Mouse (Mus musculus) liver, embryonic 16.5 days (tissue): Measurements from ENCODE around the gene Cby1. TPM values are rescaled to one million over a fixed set of nuclear protein-coding genes. Genes with fewer than 3 reads are reported as not detected.

Experiments used
- ATAC-seq: fragments of 200-750 bp; cut with Nextera tagmentation; 2 replicates; pipeline ENCODE4 v1.8.0; 2017; ENCODE audit warnings: low read depth, mild to moderate bottlenecking, moderate number of reproducible peaks, moderate library complexity
- H3K27ac ChIP-seq: fragments of 300-500 bp; sonication (generic); 2 replicates; pipeline ENCODE4 v1.5.1; 2014; ENCODE audit warnings: mild to moderate bottlenecking, low read length
- H3K27me3 ChIP-seq: fragments of 300-500 bp; sonication (generic); 2 replicates; pipeline ENCODE4 v1.6.1; 2014; ENCODE audit warnings: low read depth, low read length, mixed read lengths; ENCODE audit not compliant: control insufficient read depth, insufficient read depth
- H3K36me3 ChIP-seq: fragments of 300-500 bp; sonication (generic); 2 replicates; pipeline ENCODE4 v1.6.1; 2014; ENCODE audit warnings: mild to moderate bottlenecking; ENCODE audit not compliant: control insufficient read depth, insufficient read depth
- H3K4me1 ChIP-seq: fragments of 300-500 bp; sonication (generic); 2 replicates; pipeline ENCODE4 v1.6.1; 2014; ENCODE audit warnings: low read depth, low read length, mixed read lengths; ENCODE audit not compliant: control insufficient read depth
- H3K4me2 ChIP-seq: fragments of 300-500 bp; sonication (generic); 2 replicates; pipeline ENCODE4 v1.6.1; 2014; ENCODE audit warnings: low read depth, low read length, mixed read lengths
- H3K4me3 ChIP-seq: fragments of 300-500 bp; sonication (generic); 2 replicates; pipeline ENCODE4 v1.5.1; 2014; ENCODE audit warnings: low read depth, mild to moderate bottlenecking, low read length
- H3K9ac ChIP-seq: fragments of 300-500 bp; sonication (generic); 2 replicates; pipeline ENCODE4 v1.6.1; 2014; ENCODE audit warnings: low read depth, low read length
- H3K9me3 ChIP-seq: fragments of 300-500 bp; sonication (generic); replicated peaks from 2 replicates; pipeline ENCODE4 v1.6.1; 2016; ENCODE audit warnings: low read length; ENCODE audit not compliant: control insufficient read depth
- WGBS: fragments of 180-500 bp; shearing (Covaris S2); extraction: QIAGEN DNeasy Blood & Tissue Kit; methylation state at CpG from one replicate; pipeline ENCODE4 v1.1.7; 2014; ENCODE audit not compliant: insufficient replicate concordance; 5-methylcytosine and 5-hydroxymethylcytosine counted together
- polyA plus RNA-seq: library from polyadenylated mRNA; unstranded; fragments of >200 nt; fragmentation: Nextera tagmentation; extraction: Ambion mirVana; gene quantifications from 2 replicates; pipeline ENCODE4 v1.2.1, GENCODE M21; 2015

Gene Cby1
- 10.2 and 11.8 TPM in 2 replicates for polyA plus RNA-seq

- H3K27me3 ChIP-seq, result no peaks in the 10 kb centered on the region
- H3K9me3 ChIP-seq, result no peaks in the 10 kb centered on the region
- H3K4me3 ChIP-seq, result peak within 1 kb of the TSS; percentile 71
- peak within 1 kb of the TSS; percentile 67 for H3K27ac ChIP-seq
- WGBS, result under 1% methylated on average over 55 of the region's 55 CpGs
- H3K9ac ChIP-seq, result peak within 1 kb of the TSS; percentile 83
- peak within 1 kb of the TSS; percentile 86 for H3K4me2 ChIP-seq
- peaks cover 12% of the 10 kb centered on the region for H3K4me1 ChIP-seq
- peak; percentile 90 for ATAC-seq
- no peaks in the 10 kb centered on the region for H3K36me3 ChIP-seq
Measured at GRCm38 (mm10) chr15:79658531-79659375, at the start of gene Cby1, which contains the start of gene Fam227a. Gene Cby1, plus strand, starts transcription at chr15:79659199. Gene Fam227a, minus strand, starts transcription at chr15:79658956.

- peaks cover 4% of the 10 kb centered on the region for H3K4me1 ChIP-seq
- 82% methylated on average over 2 of the region's 2 CpGs for WGBS
- H3K27ac ChIP-seq, result no peak overlapping the region
- peaks cover 9% of the 10 kb centered on the region for H3K27me3 ChIP-seq
- no peak overlapping the region for H3K9ac ChIP-seq
- H3K4me3 ChIP-seq, result no peak overlapping the region
- ATAC-seq, result no peak
- no peaks in the 10 kb centered on the region for H3K36me3 ChIP-seq
- no peak overlapping the region for H3K4me2 ChIP-seq
- H3K9me3 ChIP-seq, result no peaks in the 10 kb centered on the region
Measured at GRCm38 (mm10) chr15:79609226-79609625, 49.8 kb upstream of the Cby1 start.

GRCm38 (mm10) chr15:79615501-79615900 is 43.5 kb upstream of the Cby1 start:
- H3K27me3 ChIP-seq, result no peaks in the 10 kb centered on the region
- no peak overlapping the region for H3K9ac ChIP-seq
- WGBS, result 72% methylated on average over 7 of the region's 7 CpGs
- H3K9me3 ChIP-seq, result no peaks in the 10 kb centered on the region
- no peak overlapping the region for H3K27ac ChIP-seq
- no peak overlapping the region for H3K4me3 ChIP-seq
- ATAC-seq, result no peak
- H3K4me1 ChIP-seq, result no peaks in the 10 kb centered on the region
- H3K36me3 ChIP-seq, result no peaks in the 10 kb centered on the region
- H3K4me2 ChIP-seq, result no peak overlapping the region

GRCm38 (mm10) chr15:79616729-79617128 is 42.3 kb upstream of the Cby1 start:
- Histone ChIP-seq H3K4me2 (no peak overlapping the region), H3K4me3 (no peak overlapping the region), H3K4me1 (no peaks in the 10 kb centered on the region), H3K9ac (no peak overlapping the region), H3K36me3 (no peaks in the 10 kb centered on the region), H3K27me3 (no peaks in the 10 kb centered on the region), H3K9me3 (no peaks in the 10 kb centered on the region), H3K27ac (no peak overlapping the region)
- ATAC-seq, result no peak
- 58% methylated on average over 5 of the region's 5 CpGs for WGBS

GRCm38 (mm10) chr15:79617135-79617534 is 41.9 kb upstream of the Cby1 start:
- WGBS, result 71% methylated on average over 11 of the region's 11 CpGs
- ATAC-seq, result no peak
- Histone ChIP-seq H3K4me3 (no peak overlapping the region), H3K36me3 (no peaks in the 10 kb centered on the region), H3K9me3 (no peaks in the 10 kb centered on the region), H3K27me3 (no peaks in the 10 kb centered on the region), H3K9ac (no peak overlapping the region), H3K4me2 (no peak overlapping the region), H3K4me1 (no peaks in the 10 kb centered on the region), H3K27ac (no peak overlapping the region)

GRCm38 (mm10) chr15:79618456-79618855 is 40.5 kb upstream of the Cby1 start:
- WGBS, result 49% methylated on average over 7 of the region's 7 CpGs
- Histone ChIP-seq H3K36me3 (no peaks in the 10 kb centered on the region), H3K9me3 (no peaks in the 10 kb centered on the region), H3K4me3 (no peak overlapping the region), H3K9ac (no peak overlapping the region), H3K4me1 (no peaks in the 10 kb centered on the region), H3K4me2 (no peak overlapping the region), H3K27ac (no peak overlapping the region), H3K27me3 (no peaks in the 10 kb centered on the region)
- no peak for ATAC-seq

- 0 out of 2 replicates have a peak, but pooled peaks have one; percentile 30 for ATAC-seq
- H3K36me3 ChIP-seq, result no peaks in the 10 kb centered on the region
- no peaks in the 10 kb centered on the region for H3K9me3 ChIP-seq
- H3K27me3 ChIP-seq, result no peaks in the 10 kb centered on the region
- H3K9ac ChIP-seq, result no peak overlapping the region
- H3K27ac ChIP-seq, result no peak overlapping the region
- 58% methylated on average over 11 of the region's 11 CpGs for WGBS
- no peak overlapping the region for H3K4me2 ChIP-seq
- H3K4me3 ChIP-seq, result no peak overlapping the region
- no peaks in the 10 kb centered on the region for H3K4me1 ChIP-seq
Measured at GRCm38 (mm10) chr15:79619770-79620414, 39.1 kb upstream of the Cby1 start.

- 59% methylated on average over 2 of the region's 2 CpGs for WGBS
- Histone ChIP-seq H3K36me3 (no peaks in the 10 kb centered on the region), H3K27me3 (no peaks in the 10 kb centered on the region), H3K9me3 (no peaks in the 10 kb centered on the region), H3K4me1 (no peaks in the 10 kb centered on the region), H3K27ac (no peak overlapping the region), H3K4me3 (no peak overlapping the region), H3K9ac (no peak overlapping the region), H3K4me2 (no peak overlapping the region)
- ATAC-seq, result no peak
Measured at GRCm38 (mm10) chr15:79630471-79630870, 28.5 kb upstream of the Cby1 start.
